Mouse (Mus musculus) cerebellum, postnatal 4 days (tissue): ENCODE data around the gene Ccnd1.
"Not testable (repeated sequence)": the region's sequence is repeated elsewhere in the genome, so short reads cannot be mapped to it uniquely, and the experiment has no call there.

Experiments
- DNase-seq, 2 experiments: peaks; one replicate each; pipeline ENCODE4 v3.0.0; 2022; ENCODE audit warnings: low spot score in 2 of 2, mixed read lengths in 1 of 2

Gene Ccnd1

DNA sequence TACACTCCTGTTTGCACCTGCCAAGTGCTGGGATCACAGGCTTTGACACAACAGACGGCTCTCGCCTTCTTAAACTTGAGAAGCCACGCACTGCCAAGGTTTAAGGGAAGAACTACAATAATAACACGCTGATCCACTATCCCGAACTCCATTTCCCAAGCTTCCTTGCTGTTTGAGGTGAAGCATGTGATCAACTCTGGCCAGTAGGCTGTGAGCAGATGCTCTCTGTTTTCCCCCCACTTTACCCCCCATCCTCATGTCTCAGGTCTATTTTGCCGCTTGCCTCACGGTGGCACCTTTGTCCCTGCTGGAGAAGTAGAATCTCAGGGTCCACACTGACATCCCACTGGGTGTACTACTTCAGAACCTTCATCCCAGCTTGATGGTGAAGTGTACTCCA is 31.0 kb downstream of the Ccnd1 start:
- DNase-seq, result no peak

DNA sequence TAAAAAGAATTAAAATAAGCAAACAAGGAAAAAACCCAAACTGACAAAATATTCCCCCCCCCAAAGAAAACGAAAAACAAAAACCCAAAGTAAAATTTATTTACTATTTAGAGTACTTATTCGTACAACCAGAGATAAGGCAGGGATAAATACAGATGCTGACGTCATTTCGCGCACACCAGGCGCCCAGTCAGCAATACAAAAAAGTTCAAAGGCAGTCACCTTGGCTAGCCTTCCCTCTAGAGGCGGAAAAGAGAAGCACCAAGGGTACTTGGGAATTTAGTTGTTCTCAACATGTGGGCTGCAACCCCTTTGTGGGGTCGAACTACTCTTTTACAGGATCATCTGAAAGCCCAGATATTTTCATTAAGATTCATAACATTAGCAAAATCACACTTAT is 31.9 kb downstream of the Ccnd1 start:
- DNase-seq, result no peak

DNA sequence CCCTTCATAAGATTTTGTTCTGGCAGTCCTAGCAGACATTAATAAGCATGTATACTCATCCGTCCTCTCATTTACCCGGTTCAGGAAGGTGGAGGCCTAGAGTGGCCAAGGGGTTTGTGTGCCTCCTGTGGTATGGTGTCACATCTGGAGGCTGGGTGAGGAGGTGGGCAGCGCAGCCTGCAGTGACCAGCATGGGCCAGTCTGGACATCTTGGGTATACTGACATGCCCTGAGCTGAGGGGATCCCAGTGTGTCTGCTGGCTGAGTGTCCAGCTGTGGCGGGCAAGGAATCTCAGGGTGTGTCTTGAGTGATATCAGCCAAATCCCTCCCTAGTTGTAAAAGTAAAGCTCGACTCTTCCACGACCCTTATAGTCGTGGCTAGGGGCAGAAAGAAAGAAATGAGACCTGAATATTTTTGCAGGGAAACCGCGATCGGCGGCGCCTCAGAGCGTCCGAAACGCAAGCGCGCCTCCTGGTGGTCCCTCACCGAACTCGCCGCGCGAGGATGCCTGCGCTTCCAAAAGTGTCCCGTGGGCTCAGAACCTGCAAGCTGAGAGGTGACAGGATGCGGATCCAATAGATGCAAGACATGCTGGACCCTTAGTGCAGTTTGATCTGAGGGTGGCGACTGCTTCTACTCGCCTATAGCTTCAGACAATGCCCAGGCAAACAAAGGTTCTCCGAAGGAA is 32.9 kb downstream of the Ccnd1 start:
- DNase-seq, result peak; percentile 68 to 76

DNA sequence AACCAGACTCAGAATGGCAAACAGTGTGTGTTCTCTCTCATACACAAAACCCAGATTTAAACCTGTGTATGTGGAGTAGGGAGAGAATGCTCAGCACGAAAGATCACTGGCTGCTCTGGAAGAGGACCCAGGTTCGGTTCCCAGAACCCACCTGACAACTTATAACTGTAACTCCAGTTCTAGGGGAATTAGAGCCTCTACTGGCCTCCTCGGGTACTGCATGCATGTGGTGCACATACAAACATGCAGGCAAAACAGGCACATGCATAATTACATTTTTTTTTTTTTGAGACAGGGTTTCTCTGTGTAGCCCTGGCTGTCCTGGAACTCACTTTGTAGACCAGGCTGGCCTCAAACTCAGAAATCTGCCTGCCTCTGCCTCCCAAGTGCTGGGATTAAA is 34.2 kb downstream of the Ccnd1 start:
- not testable (repeated sequence) for DNase-seq

DNA sequence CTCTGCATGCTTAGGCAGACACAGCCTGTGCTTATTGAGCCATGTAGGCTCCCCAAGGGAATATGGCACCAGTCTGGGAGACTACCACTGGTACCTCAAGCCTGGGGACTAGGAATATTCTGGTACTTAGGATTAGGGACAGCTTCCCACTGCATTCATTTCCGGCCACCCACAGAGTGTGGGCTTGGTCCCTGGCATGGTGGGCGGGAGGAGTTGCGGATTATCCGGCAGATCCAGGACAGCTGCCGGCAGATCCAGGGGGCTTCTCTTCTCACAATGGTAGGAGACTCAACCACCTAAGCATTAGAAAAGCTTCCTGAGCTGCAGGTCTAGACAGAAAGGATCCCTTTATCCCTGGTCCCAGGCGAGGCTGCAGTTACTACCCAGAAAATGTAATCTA is 41.2 kb downstream of the Ccnd1 start:
- DNase-seq, result no peak

GRCm38 (mm10) chr7:144896294-144897218 is 43.2 kb downstream of the Ccnd1 start, which contains the start of gene Fgf15:
TSS of gene Fgf15 (plus strand) at chr7:144896531.
- DNase-seq, result no peak

DNA sequence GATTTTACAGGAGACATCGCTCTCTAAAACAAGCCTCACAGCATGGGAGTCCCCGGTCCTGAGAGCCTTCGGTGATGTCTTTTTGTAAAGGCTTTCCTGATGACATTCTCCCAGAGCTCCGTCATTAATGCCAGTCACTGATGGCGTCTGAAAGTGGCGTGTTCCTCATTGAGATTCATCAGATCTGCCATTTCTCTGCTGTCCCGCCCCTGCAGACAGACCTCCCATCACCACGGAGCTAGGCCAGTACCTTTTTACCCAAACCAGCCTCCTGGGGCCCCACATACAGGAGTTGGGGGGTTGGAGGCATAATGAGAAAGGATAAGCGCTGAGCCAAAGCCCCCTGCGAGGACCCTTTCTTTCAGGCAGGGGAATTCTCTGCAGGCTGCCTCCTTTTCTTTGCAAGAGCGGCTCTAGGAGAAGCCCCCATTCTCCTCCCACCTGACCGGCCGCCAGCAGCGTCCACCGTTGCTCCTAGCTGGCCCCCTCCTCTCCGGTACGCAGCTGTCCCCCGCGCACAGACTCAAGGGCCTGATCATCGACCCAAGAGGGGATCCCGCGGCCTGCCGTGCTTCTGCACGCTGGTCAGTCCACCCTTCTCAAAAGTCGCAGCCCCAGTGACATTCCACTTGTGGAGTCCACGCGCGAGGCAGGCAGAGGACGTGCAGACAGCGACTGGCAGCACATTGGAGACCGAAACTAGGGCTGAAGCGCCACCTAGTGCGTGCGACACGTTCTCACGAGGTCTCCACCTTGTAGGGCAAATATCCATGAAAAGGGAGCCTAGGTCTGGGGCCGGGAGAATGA is 44.2 kb downstream of the Ccnd1 start:
- peak; percentile 57 to 76 for DNase-seq

GRCm38 (mm10) chr7:144894706-144895105 is 45.0 kb downstream of the Ccnd1 start:
- no peak for DNase-seq

DNA sequence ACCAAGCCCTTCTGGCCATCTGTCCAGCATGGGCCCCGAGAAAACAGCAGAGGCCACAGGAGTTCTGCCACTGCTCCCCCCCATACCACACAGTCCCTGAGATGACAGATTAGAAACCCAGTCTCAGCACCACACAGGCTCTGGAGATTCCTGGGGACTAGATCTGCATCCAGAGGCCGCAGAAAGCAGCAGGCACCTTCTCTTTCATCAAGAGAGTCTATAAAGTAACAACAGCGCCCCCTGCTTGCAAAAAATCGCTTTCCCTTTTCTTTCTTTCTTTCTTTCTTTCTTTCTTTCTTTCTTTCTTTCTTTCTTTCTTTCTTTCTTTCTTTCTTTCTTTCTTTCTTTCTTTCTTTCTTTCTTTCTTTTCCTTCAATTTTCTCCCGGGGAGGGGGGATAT is 45.5 kb downstream of the Ccnd1 start:
- DNase-seq, result peak in 1 of 2 experiments; percentile 51

DNA sequence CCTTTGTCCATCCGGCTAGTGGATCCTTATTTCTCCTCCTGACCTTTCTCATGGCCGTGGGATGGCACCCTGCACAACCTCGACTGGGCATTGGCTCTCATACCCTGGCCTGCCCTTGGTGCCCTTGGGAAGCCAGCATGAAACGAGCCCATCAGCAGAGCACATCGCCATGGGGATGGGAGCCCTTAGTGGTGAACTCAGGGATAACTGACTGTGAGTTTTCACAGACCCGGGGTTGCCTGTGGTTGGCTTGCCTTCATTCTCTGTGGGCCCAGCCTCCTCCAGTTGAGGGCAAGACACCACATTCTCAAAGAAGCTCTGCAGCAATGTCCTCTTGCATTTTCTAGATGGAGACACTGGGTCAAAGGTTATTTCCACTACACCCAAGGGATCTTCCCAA is 47.4 kb downstream of the Ccnd1 start:
- no peak for DNase-seq

DNA sequence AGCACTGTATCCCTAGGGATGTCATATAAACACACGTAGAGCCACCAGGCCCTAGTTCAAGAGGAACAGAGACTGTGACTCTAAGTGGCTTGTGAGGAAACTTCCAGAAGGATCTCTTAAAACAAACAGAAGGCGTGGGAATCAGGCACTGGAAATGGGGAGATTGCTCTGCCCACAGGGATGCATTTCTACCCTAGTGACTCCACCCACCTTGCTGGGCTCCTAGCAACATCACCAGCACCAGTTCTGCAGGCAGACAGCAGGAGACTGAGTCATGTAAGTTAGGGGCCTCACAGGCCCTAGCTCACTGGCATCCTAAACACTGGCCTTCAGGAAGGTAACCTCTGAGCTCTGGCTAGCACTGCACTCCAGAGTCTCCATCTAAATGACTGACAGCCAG is 47.9 kb downstream of the Ccnd1 start:
- no peak for DNase-seq

DNA sequence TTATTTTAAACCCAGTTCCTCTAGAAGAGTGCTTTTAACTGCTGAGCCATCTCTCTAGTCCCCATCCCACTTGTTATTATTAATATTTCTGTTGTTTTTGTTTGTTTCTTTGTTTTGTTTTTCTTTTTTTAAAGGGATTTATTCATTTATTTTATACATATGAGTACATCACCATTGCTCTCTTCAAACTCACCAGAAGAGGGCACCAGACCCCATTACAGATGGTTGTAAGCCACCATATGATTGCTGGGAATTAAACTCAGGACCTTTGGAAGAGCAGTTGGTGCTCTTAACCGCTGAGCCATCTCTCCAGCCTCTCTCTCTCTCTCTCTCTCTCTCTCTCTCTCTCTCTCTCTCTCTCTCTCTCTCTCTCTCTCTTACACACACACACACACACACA is 49.1 kb downstream of the Ccnd1 start:
- not testable (repeated sequence) for DNase-seq

- DNase-seq, result no peak
These were observed 51.0 kb downstream of the Ccnd1 start for GRCm38 (mm10) chr7:144888564-144889299.

DNA sequence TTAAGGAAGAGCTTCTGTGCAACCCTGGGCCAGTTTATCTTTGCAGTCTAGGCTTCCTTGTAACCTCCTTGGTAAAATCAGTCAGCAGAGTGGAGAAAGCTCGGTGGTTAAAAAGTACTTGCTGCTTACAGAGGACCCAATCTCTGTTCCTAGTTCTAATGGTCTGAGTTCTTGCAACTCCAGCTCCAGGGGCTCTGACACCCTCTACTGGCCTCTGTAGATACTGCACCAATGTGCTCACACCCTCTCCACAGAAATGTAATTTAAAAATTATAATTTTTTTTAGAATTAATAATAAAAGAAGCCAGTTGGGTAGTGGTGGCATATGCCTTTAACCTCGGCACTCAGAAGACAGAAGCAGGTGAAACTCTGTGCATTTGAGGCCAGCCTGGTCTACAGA is 52.1 kb downstream of the Ccnd1 start:
- no peak for DNase-seq

DNA sequence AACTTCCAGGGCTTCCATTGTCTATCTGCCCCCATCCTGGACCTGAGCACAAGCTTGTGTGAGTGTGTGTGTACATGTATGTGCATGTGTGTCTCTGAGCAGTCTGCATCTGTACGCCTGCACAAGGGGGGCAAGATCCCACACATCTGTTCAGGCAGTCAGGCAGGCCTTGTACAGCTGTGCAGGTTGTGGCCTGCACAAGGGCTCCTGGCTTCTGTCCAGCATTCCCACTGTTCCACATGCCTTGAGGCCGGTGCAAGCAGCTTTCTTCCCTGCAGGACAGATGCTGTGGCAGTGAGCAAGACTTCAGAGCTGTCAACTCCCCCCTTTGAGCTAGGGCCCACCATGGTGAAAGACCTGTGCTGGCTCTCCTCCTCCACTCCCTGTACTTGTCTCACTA is 56.6 kb downstream of the Ccnd1 start:
- no peak for DNase-seq
